1 mouse cellular context compared by ENCODE assay signal in the genomic region with DNA sequence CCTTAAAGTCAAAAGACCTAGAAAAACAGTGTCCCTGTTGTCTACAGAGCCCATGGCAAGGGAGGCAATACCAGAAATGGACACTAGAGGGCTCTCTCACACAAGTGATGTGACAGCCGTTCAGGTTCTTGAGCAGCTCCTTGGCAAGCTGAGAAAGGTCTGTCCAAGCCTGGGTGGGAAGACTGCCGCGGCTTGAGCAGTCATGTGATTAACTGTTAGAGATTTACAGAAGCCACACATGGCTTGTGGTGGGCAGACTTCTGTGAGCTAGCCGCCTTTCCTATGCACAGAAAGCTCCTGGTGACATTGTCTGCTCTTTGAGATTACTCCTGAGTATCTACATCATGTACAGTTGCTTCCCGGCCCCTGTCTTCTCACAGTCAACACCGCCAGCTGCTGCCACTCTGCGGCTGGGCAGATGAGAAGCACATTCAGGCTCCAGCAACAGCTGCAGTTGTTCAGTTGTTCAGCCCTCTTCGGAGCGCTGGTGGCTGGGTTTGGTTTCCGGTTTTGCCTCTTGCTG.
TF ChIP-seq lines count a peak whose summit lies in the region.

No protein-coding gene starts in this region.

TF ChIP-seq in CH12.LX, 34 proteins besides CTCF, POLR2A, EP300 and RAD21 (continued from another document):
- no peak for TF ChIP-seq MYC (IDR thresholded peaks at IDR 0.05; ENCODE audit: low read depth, low read length)
- TF ChIP-seq SIN3A (IDR thresholded peaks at IDR 0.05; ENCODE audit: low read length) = no peak
- TF ChIP-seq CHD2 (IDR thresholded peaks at IDR 0.05; ENCODE audit: low read length) = no peak
- no peak for TF ChIP-seq JUND (conservative IDR thresholded peaks at IDR 0.05; ENCODE audit: low read depth, low read length)
- TF ChIP-seq SMC3 (IDR thresholded peaks at IDR 0.05; ENCODE audit: low read depth, low read length) = peak; percentile 96
- TF ChIP-seq ZMIZ1 (IDR thresholded peaks at IDR 0.05; ENCODE audit: low read depth, low read length) = no peak
- TF ChIP-seq MEF2A (IDR thresholded peaks at IDR 0.05; ENCODE audit: borderline replicate concordance, low read depth, low read length) = 0 out of 2 replicates have a peak, but pooled peaks have one; percentile 21
- peak; percentile 41; the same call in 1 of the 2 replicates for TF ChIP-seq USF1 (IDR thresholded peaks at IDR 0.05; ENCODE audit: low read depth, low read length)
- no peak for TF ChIP-seq NRF1 (IDR thresholded peaks at IDR 0.05; ENCODE audit: low read depth, low read length)
